Mouse (Mus musculus): ENCODE measurements around the gene S100a16.

- TF ChIP-seq CTCF (conservative IDR thresholded peaks at IDR 0.05; ENCODE audit: low read length) (no peak), NANOG (IDR thresholded peaks at IDR 0.05; ENCODE audit: borderline replicate concordance, low read length) (no peak)
Measured at GRCm38 (mm10) chr3:90508287-90508949, 28.6 kb upstream of the S100a16 start.
